Mouse (Mus musculus): ENCODE data around the gene BC052040. TPM values are rescaled to one million over a fixed set of nuclear protein-coding genes. Genes with fewer than 3 reads are reported as not detected.

Gene BC052040
- polyA plus RNA-seq, 1 experiment from 2014 or later: 8.2 TPM

DNA sequence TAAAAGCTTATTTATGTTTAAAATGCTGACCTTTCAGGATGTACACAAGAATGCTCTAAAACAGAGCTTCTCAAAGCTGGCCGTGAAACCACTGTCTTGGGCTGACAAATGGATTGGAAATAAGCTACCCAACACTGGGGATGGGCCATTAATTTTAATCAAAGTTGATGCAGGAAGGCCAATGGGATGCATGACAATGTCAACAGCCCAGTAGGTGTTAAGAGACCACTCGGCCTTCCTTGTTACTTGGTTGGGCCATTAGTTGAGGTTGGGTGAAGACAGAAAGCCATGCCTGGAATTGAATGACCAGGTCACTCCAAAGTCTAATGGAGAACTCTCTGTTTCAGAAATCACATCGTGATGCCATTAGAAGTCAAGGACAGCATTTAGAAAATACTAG, 103.7 kb downstream of the BC052040 start:
- no peak overlapping the region for H3K9ac ChIP-seq (ENCODE audit: low read depth, low read length)
- H3K36me3 ChIP-seq (ENCODE audit: insufficient read depth, low read length): 0 out of 2 replicates have a peak, but pooled peaks cover 4% of the 10 kb centered on the region
- no peaks in the 10 kb centered on the region for H3K9me3 ChIP-seq (replicated peaks; ENCODE audit: low read length)
- no peak overlapping the region for H3K27ac ChIP-seq
- H3K4me3 ChIP-seq (replicated peaks; ENCODE audit: low read depth, low read length): no peak overlapping the region
- no peaks in the 10 kb centered on the region for H3K27me3 ChIP-seq (ENCODE audit: insufficient read depth, low read length)
- no peaks in the 10 kb centered on the region; the same call in 1 of the 2 replicates for H3K4me1 ChIP-seq (replicated peaks; ENCODE audit: insufficient read depth, low read length)
- DNase-seq (ENCODE audit: low spot score) (peak; percentile 86), ATAC-seq (replicated peaks; ENCODE audit: low FRiP score, low read depth) (peak; percentile 75)
- no peak for TF ChIP-seq CTCF (IDR thresholded peaks at IDR 0.05; ENCODE audit: low read depth)
- no peak overlapping the region for H3K4me2 ChIP-seq (ENCODE audit: low read length)
- WGBS: 27% methylated on average over 3 of the region's 3 CpGs

DNA sequence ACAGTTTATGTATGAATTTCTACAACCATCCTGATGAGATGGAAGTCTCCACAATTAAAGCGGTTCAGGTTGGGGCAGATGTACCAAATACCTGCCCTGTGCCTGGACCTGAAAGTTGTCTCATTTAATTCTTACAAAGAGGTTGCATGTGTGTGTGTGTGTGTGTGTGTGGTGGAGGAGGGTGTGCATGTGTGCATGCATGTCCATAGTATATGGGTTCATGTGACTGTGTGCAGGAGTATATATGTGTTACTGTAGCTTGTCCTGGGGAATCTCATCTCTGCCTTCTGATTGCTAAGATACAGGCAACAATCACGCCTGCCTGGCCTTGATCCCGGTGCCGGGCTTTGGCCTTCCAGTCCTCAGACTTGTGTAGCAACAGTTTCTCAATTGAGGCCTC, 106.1 kb downstream of the BC052040 start:
- DNase-seq (ENCODE audit: low spot score) (no peak), ATAC-seq (replicated peaks; ENCODE audit: low FRiP score, low read depth) (no peak)

DNA sequence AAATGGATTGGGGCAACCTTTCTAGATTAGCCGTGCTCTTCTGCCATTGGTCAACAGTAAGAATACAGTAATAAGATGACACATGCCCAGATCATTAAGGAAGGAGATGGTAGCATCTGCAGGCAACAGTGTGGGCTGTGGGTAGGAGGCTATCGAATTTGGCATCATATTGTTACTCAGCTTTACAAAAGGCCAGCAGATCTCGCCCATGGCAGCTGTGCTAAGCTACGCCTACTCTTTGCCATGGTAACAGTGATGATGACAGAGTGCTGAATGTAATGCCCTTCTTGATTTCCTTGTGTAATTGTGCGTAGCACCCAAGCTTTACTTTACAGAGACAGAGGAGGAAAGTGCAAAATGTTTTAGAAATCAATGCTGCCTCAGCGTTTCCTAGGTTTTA, 106.8 kb downstream of the BC052040 start:
- Histone ChIP-seq H3K36me3 (ENCODE audit: insufficient read depth, low read length) (0 out of 2 replicates have a peak, but pooled peaks cover 4% of the 10 kb centered on the region), H3K4me1 (replicated peaks; ENCODE audit: insufficient read depth, low read length) (no peaks in the 10 kb centered on the region; the same call in 1 of the 2 replicates), H3K27me3 (ENCODE audit: insufficient read depth, low read length) (no peaks in the 10 kb centered on the region), H3K4me3 (replicated peaks; ENCODE audit: low read depth, low read length) (no peak overlapping the region), H3K9ac (ENCODE audit: low read depth, low read length) (no peak overlapping the region), H3K9me3 (replicated peaks; ENCODE audit: low read length) (no peaks in the 10 kb centered on the region), H3K27ac (no peak overlapping the region), H3K4me2 (ENCODE audit: low read length) (no peak overlapping the region)
- ATAC-seq (replicated peaks; ENCODE audit: low FRiP score, low read depth): peak; percentile 76; the same call in 1 of the 2 replicates
- DNase-seq (ENCODE audit: low spot score): peak; percentile 79
- TF ChIP-seq CTCF (IDR thresholded peaks at IDR 0.05; ENCODE audit: low read depth): no peak
- 62% methylated on average over 6 of the region's 6 CpGs for WGBS

More for the DNA sequence above, 106.1 kb downstream of the BC052040 start:
- no peaks in the 10 kb centered on the region for H3K27me3 ChIP-seq (ENCODE audit: insufficient read depth, low read length)
- H3K4me3 ChIP-seq (replicated peaks; ENCODE audit: low read depth, low read length): no peak overlapping the region
- no peak for TF ChIP-seq CTCF (IDR thresholded peaks at IDR 0.05; ENCODE audit: low read depth)
- 0 out of 2 replicates have a peak, but pooled peaks cover 4% of the 10 kb centered on the region for H3K36me3 ChIP-seq (ENCODE audit: insufficient read depth, low read length)
- 94% methylated on average over 4 of the region's 4 CpGs for WGBS
- H3K4me2 ChIP-seq (ENCODE audit: low read length): no peak overlapping the region
- no peak overlapping the region for H3K9ac ChIP-seq (ENCODE audit: low read depth, low read length)
- no peaks in the 10 kb centered on the region for H3K9me3 ChIP-seq (replicated peaks; ENCODE audit: low read length)
- no peak overlapping the region for H3K27ac ChIP-seq
- no peaks in the 10 kb centered on the region; the same call in 1 of the 2 replicates for H3K4me1 ChIP-seq (replicated peaks; ENCODE audit: insufficient read depth, low read length)

DNA sequence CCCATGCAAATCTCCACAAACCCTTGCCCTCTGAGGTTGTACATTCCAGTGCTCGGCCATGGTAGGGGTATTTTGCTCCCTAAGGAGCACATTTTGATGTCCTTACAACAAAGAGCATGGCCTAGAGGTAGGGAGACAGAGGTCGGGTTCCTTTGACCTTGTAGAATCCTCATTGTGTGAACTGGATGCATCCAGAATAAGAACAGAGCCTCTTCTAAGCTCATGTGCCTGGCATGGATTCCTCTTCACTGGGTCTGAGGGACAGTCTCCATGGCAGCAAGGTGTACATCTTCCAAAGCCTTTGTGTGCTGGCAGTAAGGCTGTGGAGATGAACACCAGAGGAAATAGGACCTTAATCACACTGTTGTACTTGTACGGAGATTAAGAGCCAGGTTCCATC, 112.3 kb downstream of the BC052040 start:
- no peaks in the 10 kb centered on the region for H3K9me3 ChIP-seq (replicated peaks; ENCODE audit: low read length)
- no peaks in the 10 kb centered on the region for H3K36me3 ChIP-seq (ENCODE audit: insufficient read depth, low read length)
- no peak overlapping the region for H3K27ac ChIP-seq
- WGBS: 82% methylated on average over 3 of the region's 3 CpGs
- TF ChIP-seq CTCF (IDR thresholded peaks at IDR 0.05; ENCODE audit: low read depth): no peak
- ATAC-seq (replicated peaks; ENCODE audit: low FRiP score, low read depth) (no peak), DNase-seq (ENCODE audit: low spot score) (no peak)
- H3K9ac ChIP-seq (ENCODE audit: low read depth, low read length): no peak overlapping the region
- no peak overlapping the region for H3K4me3 ChIP-seq (replicated peaks; ENCODE audit: low read depth, low read length)
- no peak overlapping the region for H3K4me2 ChIP-seq (ENCODE audit: low read length)
- H3K4me1 ChIP-seq (replicated peaks; ENCODE audit: insufficient read depth, low read length): no peaks in the 10 kb centered on the region
- no peaks in the 10 kb centered on the region for H3K27me3 ChIP-seq (ENCODE audit: insufficient read depth, low read length)

DNA sequence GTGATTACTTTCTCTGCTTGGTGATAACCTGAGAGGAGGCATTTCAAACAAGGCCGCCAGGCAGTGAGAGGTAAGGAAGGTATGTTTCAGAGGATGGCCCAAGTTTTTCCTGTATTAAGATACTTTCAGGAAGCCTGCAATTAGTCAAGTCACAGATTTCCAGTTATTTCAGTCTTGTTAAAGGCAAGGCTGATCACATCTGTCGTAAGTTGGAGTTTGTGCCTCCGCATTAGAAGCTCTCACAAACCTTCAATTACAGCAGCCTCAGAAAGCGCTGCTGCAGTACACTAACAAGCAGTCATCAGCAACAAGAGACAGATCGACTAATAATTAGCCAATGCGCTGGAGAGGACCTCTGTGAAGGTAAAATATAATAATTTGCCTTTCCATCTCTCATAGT, 112.9 kb downstream of the BC052040 start:
- WGBS: 89% methylated on average over 6 of the region's 6 CpGs

DNA sequence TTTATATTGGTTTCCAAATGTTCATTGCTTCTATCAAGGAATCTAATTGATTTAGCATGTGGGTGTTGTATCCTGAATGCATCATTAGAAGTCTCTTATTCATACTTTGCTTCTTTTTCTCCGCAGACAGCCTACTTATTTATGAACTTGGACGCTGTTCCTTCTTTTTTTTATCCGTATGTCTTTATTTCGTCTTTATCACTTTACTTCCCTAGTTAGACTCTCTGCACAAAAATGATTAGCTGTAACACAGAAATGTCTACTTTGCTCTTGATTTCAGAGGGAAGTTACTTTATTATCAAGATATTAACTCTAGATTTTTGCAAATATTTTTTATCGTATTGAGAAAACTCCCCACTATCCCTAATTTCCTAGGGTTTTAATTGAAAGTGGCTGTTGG, 117.5 kb downstream of the BC052040 start:
- Histone ChIP-seq H3K9ac (ENCODE audit: low read depth, low read length) (no peak overlapping the region), H3K4me2 (ENCODE audit: low read length) (no peak overlapping the region), H3K36me3 (ENCODE audit: insufficient read depth, low read length) (no peaks in the 10 kb centered on the region), H3K9me3 (replicated peaks; ENCODE audit: low read length) (no peaks in the 10 kb centered on the region), H3K27me3 (ENCODE audit: insufficient read depth, low read length) (no peaks in the 10 kb centered on the region), H3K27ac (no peak overlapping the region), H3K4me3 (replicated peaks; ENCODE audit: low read depth, low read length) (no peak overlapping the region), H3K4me1 (replicated peaks; ENCODE audit: insufficient read depth, low read length) (no peaks in the 10 kb centered on the region)
- WGBS: 77% methylated on average over 5 of the region's 5 CpGs
- no peak for TF ChIP-seq CTCF (IDR thresholded peaks at IDR 0.05; ENCODE audit: low read depth)
- ATAC-seq (replicated peaks; ENCODE audit: low FRiP score, low read depth): no peak
- no peak for DNase-seq (ENCODE audit: low spot score)

More for the DNA sequence above, 112.9 kb downstream of the BC052040 start:
- no peak for TF ChIP-seq CTCF (IDR thresholded peaks at IDR 0.05; ENCODE audit: low read depth)
- ATAC-seq (replicated peaks; ENCODE audit: low FRiP score, low read depth): no peak
- no peaks in the 10 kb centered on the region for H3K4me1 ChIP-seq (replicated peaks; ENCODE audit: insufficient read depth, low read length)
- H3K9me3 ChIP-seq (replicated peaks; ENCODE audit: low read length): no peaks in the 10 kb centered on the region
- H3K27me3 ChIP-seq (ENCODE audit: insufficient read depth, low read length): no peaks in the 10 kb centered on the region
- DNase-seq (ENCODE audit: low spot score): no peak
- H3K27ac ChIP-seq: no peak overlapping the region
- no peaks in the 10 kb centered on the region for H3K36me3 ChIP-seq (ENCODE audit: insufficient read depth, low read length)
- H3K4me2 ChIP-seq (ENCODE audit: low read length): no peak overlapping the region
- no peak overlapping the region for H3K4me3 ChIP-seq (replicated peaks; ENCODE audit: low read depth, low read length)
- H3K9ac ChIP-seq (ENCODE audit: low read depth, low read length): no peak overlapping the region

DNA sequence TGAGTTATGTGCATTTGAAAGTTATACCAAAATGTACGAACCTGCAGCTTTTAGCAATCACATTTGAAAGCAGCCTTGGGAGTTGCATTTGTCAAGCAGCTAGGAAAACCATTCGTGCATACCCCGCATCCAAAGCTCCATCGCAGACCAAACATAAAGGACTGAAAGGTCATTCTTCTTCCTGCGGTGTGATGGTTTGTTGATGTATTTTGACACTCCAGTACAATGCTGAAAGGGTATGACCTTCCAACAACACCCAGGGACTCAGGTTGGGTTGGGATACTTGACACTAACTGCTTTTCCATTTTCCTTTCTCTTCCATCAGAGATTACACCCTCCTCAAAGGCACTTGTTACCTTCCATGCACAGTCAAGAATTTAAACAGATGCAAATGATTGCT, 121.1 kb downstream of the BC052040 start:
- Histone ChIP-seq H3K4me3 (replicated peaks; ENCODE audit: low read depth, low read length) (no peak overlapping the region), H3K9me3 (replicated peaks; ENCODE audit: low read length) (no peaks in the 10 kb centered on the region), H3K4me1 (replicated peaks; ENCODE audit: insufficient read depth, low read length) (no peaks in the 10 kb centered on the region), H3K9ac (ENCODE audit: low read depth, low read length) (no peak overlapping the region), H3K27me3 (ENCODE audit: insufficient read depth, low read length) (no peaks in the 10 kb centered on the region), H3K36me3 (ENCODE audit: insufficient read depth, low read length) (no peaks in the 10 kb centered on the region), H3K4me2 (ENCODE audit: low read length) (no peak overlapping the region), H3K27ac (no peak overlapping the region)
- DNase-seq (ENCODE audit: low spot score) (no peak), ATAC-seq (replicated peaks; ENCODE audit: low FRiP score, low read depth) (no peak)
- no peak for TF ChIP-seq CTCF (IDR thresholded peaks at IDR 0.05; ENCODE audit: low read depth)
- WGBS: 47% methylated on average over 5 of the region's 5 CpGs
